Mouse (Mus musculus) CH12.LX (cell line): ENCODE results near the gene Galnt14. TPM values are rescaled to one million over a fixed set of nuclear protein-coding genes. Genes with fewer than 3 reads are reported as not detected.

Experiments
- DNase-seq: peaks from one replicate; pipeline ENCODE4 v3.0.0-alpha.2; 2013; ENCODE audit errors: extremely low read depth
- H3K27ac ChIP-seq: 2 replicates; pipeline ENCODE4 v1.5.1; 2012; ENCODE audit warnings: low read depth, mild to moderate bottlenecking, control low read depth, moderate library complexity; ENCODE audit not compliant: insufficient read depth
- H3K27me3 ChIP-seq: replicated peaks from 2 replicates; pipeline ENCODE3; 2012; ENCODE audit warnings: inconsistent platforms
- H3K36me3 ChIP-seq, 2 experiments: replicated peaks in 1 of 2; 2 replicates each; pipeline versions ENCODE3 to v1.6.1; 2012; ENCODE audit warnings: inconsistent platforms in 1 of 2, low read length in 1 of 2, mild to moderate bottlenecking in 1 of 2, mixed read lengths in 1 of 2, moderate library complexity in 1 of 2; ENCODE audit not compliant: control insufficient read depth in 1 of 2, insufficient read depth in 1 of 2
- H3K4me1 ChIP-seq, 2 experiments: 2 replicates each; pipeline ENCODE4 v1.6.1; 2012; ENCODE audit warnings: inconsistent platforms in 1 of 2, moderate library complexity in 1 of 2; ENCODE audit not compliant: insufficient read depth in 2 of 2, control insufficient read depth in 1 of 2
- H3K4me2 ChIP-seq: 2 replicates; pipeline ENCODE4 v1.6.1; 2012; ENCODE audit warnings: low read depth, mild to moderate bottlenecking, control low read depth; ENCODE audit not compliant: poor library complexity, insufficient read depth, severe bottlenecking
- H3K4me3 ChIP-seq, 3 experiments: fragments of 150-350 bp in 1 of 3; sonication (generic) in 1 of 3; replicated peaks in 1 of 3; 2 replicates each; pipeline versions ENCODE3 to v1.5.1; 2011 to 2012; ENCODE audit warnings: low read depth in 2 of 3, low read length in 2 of 3, mild to moderate bottlenecking in 2 of 3, moderate library complexity in 2 of 3, control low read depth in 1 of 3, improper control_type of control experiment in 1 of 3, inconsistent platforms in 1 of 3, mixed read lengths in 1 of 3; ENCODE audit not compliant: poor library complexity in 1 of 3
- H3K79me2 ChIP-seq: replicated peaks from 2 replicates; pipeline ENCODE4 v1.6.1; 2012; ENCODE audit warnings: mild to moderate bottlenecking, moderate library complexity; ENCODE audit not compliant: control insufficient read depth, poor library complexity, insufficient read depth, severe bottlenecking; ENCODE audit errors: extremely low read depth
- H3K9ac ChIP-seq: 2 replicates; pipeline ENCODE4 v1.6.1; 2012; ENCODE audit warnings: low read depth, mild to moderate bottlenecking, control low read depth, moderate library complexity; ENCODE audit not compliant: insufficient read depth
- H3K9me3 ChIP-seq: replicated peaks from 2 replicates; pipeline ENCODE3; 2012; ENCODE audit warnings: low read length, inconsistent platforms, mixed read lengths
- BHLHE40 ChIP-seq: IDR thresholded peaks from 2 replicates; pipeline ENCODE4 v1.6.1; 2011; ENCODE audit warnings: mild to moderate bottlenecking, low read depth, low read length, improper control_type of control experiment
- CHD1 ChIP-seq: IDR thresholded peaks from 2 replicates; pipeline ENCODE4 v1.6.1; 2012; ENCODE audit warnings: low read depth, low read length, improper control_type of control experiment, inconsistent platforms
- CHD2 ChIP-seq: IDR thresholded peaks from 2 replicates; pipeline ENCODE4 v1.6.1; 2011; ENCODE audit warnings: low read length, improper control_type of control experiment
- CTCF ChIP-seq, 2 experiments: IDR thresholded peaks in 1 of 2; conservative IDR thresholded peaks in 1 of 2; 2 replicates each; pipeline ENCODE4 v1.5.1; 2011 to 2012; ENCODE audit warnings: low read depth in 2 of 2, low read length in 2 of 2, improper control_type of control experiment in 1 of 2, inconsistent platforms in 1 of 2, mild to moderate bottlenecking in 1 of 2, moderate library complexity in 1 of 2
- E2F4 ChIP-seq: IDR thresholded peaks from 2 replicates; pipeline ENCODE4 v1.6.1; 2011; ENCODE audit warnings: low read depth, low read length, improper control_type of control experiment; ENCODE audit not compliant: insufficient replicate concordance
- ELF1 ChIP-seq: IDR thresholded peaks from 2 replicates; pipeline ENCODE4 v1.6.1; 2014; ENCODE audit warnings: low read depth, mild to moderate bottlenecking, inconsistent platforms, low read length, improper control_type of control experiment
- EP300 ChIP-seq: IDR thresholded peaks from 2 replicates; pipeline ENCODE4 v1.6.1; 2011; ENCODE audit warnings: low read length, improper control_type of control experiment
- ETS1 ChIP-seq: conservative IDR thresholded peaks from 2 replicates; pipeline ENCODE4 v1.6.1; 2012; ENCODE audit warnings: low read depth, mild to moderate bottlenecking, inconsistent platforms, low read length, improper control_type of control experiment, moderate library complexity
- HCFC1 ChIP-seq: IDR thresholded peaks from 2 replicates; pipeline ENCODE4 v1.6.1; 2012; ENCODE audit warnings: low read depth, mild to moderate bottlenecking, inconsistent platforms, low read length, improper control_type of control experiment
- IRF4 ChIP-seq: IDR thresholded peaks from 2 replicates; pipeline ENCODE4 v1.6.1; 2014; ENCODE audit warnings: low read depth, mild to moderate bottlenecking, inconsistent platforms, low read length, improper control_type of control experiment
- JUN ChIP-seq: IDR thresholded peaks from 2 replicates; pipeline ENCODE4 v1.6.1; 2011; ENCODE audit warnings: low read depth, mild to moderate bottlenecking, low read length, improper control_type of control experiment, moderate library complexity; ENCODE audit not compliant: insufficient read depth
- JUND ChIP-seq: conservative IDR thresholded peaks from 2 replicates; pipeline ENCODE4 v1.6.1; 2011; ENCODE audit warnings: low read depth, low read length, improper control_type of control experiment
- MAFK ChIP-seq: IDR thresholded peaks from 2 replicates; pipeline ENCODE4 v1.6.1; 2011; ENCODE audit warnings: low read length, improper control_type of control experiment; ENCODE audit not compliant: insufficient replicate concordance
- MAX ChIP-seq: IDR thresholded peaks from 2 replicates; pipeline ENCODE4 v1.6.1; 2011; ENCODE audit warnings: low read length, improper control_type of control experiment
- MAZ ChIP-seq: IDR thresholded peaks from 2 replicates; pipeline ENCODE4 v1.6.1; 2012; ENCODE audit warnings: low read depth, mild to moderate bottlenecking, inconsistent platforms, low read length, improper control_type of control experiment, moderate library complexity
- MEF2A ChIP-seq: IDR thresholded peaks from 2 replicates; pipeline ENCODE4 v1.6.1; 2014; ENCODE audit warnings: low read depth, mild to moderate bottlenecking, inconsistent platforms, low read length, improper control_type of control experiment, borderline replicate concordance
- MXI1 ChIP-seq: IDR thresholded peaks from 2 replicates; pipeline ENCODE4 v1.6.1; 2011; ENCODE audit warnings: mild to moderate bottlenecking, low read depth, low read length, improper control_type of control experiment
- MYC ChIP-seq: IDR thresholded peaks from 2 replicates; pipeline ENCODE4 v1.6.1; 2011; ENCODE audit warnings: low read depth, mild to moderate bottlenecking, improper control_type of control experiment, low read length
- NELFE ChIP-seq: IDR thresholded peaks from 2 replicates; pipeline ENCODE4 v1.6.1; 2011; ENCODE audit warnings: low read depth, low read length, improper control_type of control experiment
- NRF1 ChIP-seq: IDR thresholded peaks from 2 replicates; pipeline ENCODE4 v1.6.1; 2014; ENCODE audit warnings: low read depth, mild to moderate bottlenecking, inconsistent platforms, low read length, improper control_type of control experiment, moderate library complexity
- PAX5 ChIP-seq: IDR thresholded peaks from 2 replicates; pipeline ENCODE4 v1.6.1; 2012; ENCODE audit warnings: low read length, inconsistent platforms, mixed read lengths
- POLR2AphosphoS2 ChIP-seq: IDR thresholded peaks from 2 replicates; pipeline ENCODE4 v1.6.1; 2011; ENCODE audit warnings: low read depth, low read length, improper control_type of control experiment
- RCOR1 ChIP-seq: conservative IDR thresholded peaks from 2 replicates; pipeline ENCODE4 v1.6.1; 2012; ENCODE audit warnings: low read depth, mild to moderate bottlenecking, inconsistent platforms, low read length, improper control_type of control experiment
- TBP ChIP-seq: conservative IDR thresholded peaks from 2 replicates; pipeline ENCODE4 v1.6.1; 2011; ENCODE audit warnings: low read depth, low read length, improper control_type of control experiment
- TCF12 ChIP-seq: IDR thresholded peaks from 2 replicates; pipeline ENCODE4 v1.6.1; 2014; ENCODE audit warnings: low read depth, mild to moderate bottlenecking, inconsistent platforms, low read length, improper control_type of control experiment
- UBTF ChIP-seq: IDR thresholded peaks from 2 replicates; pipeline ENCODE4 v1.6.1; 2012; ENCODE audit warnings: low read depth, mild to moderate bottlenecking, inconsistent platforms, low read length, improper control_type of control experiment, moderate library complexity
- USF2 ChIP-seq: conservative IDR thresholded peaks from 2 replicates; pipeline ENCODE4 v1.6.1; 2011; ENCODE audit warnings: low read depth, low read length, improper control_type of control experiment
- ZKSCAN1 ChIP-seq: IDR thresholded peaks from 2 replicates; pipeline ENCODE4 v1.6.1; 2012; ENCODE audit warnings: low read depth, inconsistent platforms, low read length, improper control_type of control experiment, borderline replicate concordance
- ZNF384 ChIP-seq: IDR thresholded peaks from 2 replicates; pipeline ENCODE4 v1.6.1; 2012; ENCODE audit warnings: low read depth, low read length, improper control_type of control experiment, inconsistent platforms
- dilution Hi-C: fragments of 300-500 bp; cut with MboI; formaldehyde crosslinking; loops from 2 replicates; pipeline ENCODE4 v1.14.3; 2020; ENCODE audit warnings: low sequenced_read_pairs; ENCODE audit not compliant: extremely low pct_unique_long_range_greater_than_20kb, extremely low pct_ligation_motif_present
- in situ Hi-C: fragments of 300-500 bp; cut with MboI; formaldehyde crosslinking; loops from 3 replicates; pipeline ENCODE4 v1.14.3; 2019; ENCODE audit warnings: low sequenced_read_pairs, low pct_ligation_motif_present, low pct_unique_long_range_greater_than_20kb, mixed read lengths
- polyA plus RNA-seq: library from polyadenylated mRNA; unstranded; fragments of >175 nt; gene quantifications from 2 replicates; pipeline ENCODE4 v1.2.1, GENCODE M21; 2012; ENCODE audit warnings: low read depth; ENCODE audit not compliant: insufficient read length
- total RNA-seq, 2 experiments: library from RNA; depleted of rRNA; stranded (reverse); fragments of 300-350 nt in 1 of 2; fragments of >200 nt in 1 of 2; gene quantifications; 2 replicates each; pipeline ENCODE4 v1.2.3; 2012 to 2014

Gene Galnt14
- total and polyA plus RNA-seq, 3 experiments, result 1.0 to 5.8 (median 2.4) TPM

DNA sequence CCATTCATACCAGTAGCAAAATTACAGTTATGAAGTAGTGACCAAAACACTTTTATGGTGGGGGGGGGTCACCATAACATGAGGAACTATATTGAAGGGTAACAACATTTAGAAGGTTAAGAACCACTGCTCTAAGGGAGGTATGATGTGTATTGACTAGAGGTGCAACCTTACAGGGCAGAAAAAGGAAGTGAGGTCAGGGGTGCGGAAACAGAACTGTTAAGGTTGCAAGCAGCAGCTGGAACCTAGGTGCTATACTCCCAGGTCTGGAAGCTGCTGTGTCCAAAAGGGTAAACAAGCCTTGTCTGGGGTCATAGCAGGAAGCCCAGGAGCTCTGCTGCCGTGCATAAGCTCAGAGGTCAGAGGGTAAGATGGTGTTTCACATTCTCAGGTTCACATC is 162.8 kb downstream of the Galnt14 start:
- Histone ChIP-seq H3K9me3 (no peaks in the 10 kb centered on the region), H3K79me2 (no peaks in the 10 kb centered on the region), H3K27ac (no peak overlapping the region), H3K4me2 (no peak overlapping the region), H3K27me3 (no peaks in the 10 kb centered on the region), H3K4me3 (no peak overlapping the region), H3K9ac (no peak overlapping the region), H3K36me3 (no peaks in the 10 kb centered on the region), H3K4me1 (peaks cover 5 to 12% of the 10 kb centered on the region in 2 experiments; a peak in 3 of 4 replicates)
- TF ChIP-seq JUND (no peak), POLR2AphosphoS2 (no peak), MYC (no peak), NELFE (no peak), MXI1 (no peak), MAX (no peak), CHD1 (no peak), MEF2A (no peak), E2F4 (no peak), RCOR1 (no peak), CTCF (conservative IDR thresholded peaks at IDR 0.05 in 1 of 2, IDR thresholded peaks at IDR 0.05 in 1 of 2; ENCODE audit: low read depth in 2 of 2, low read length in 2 of 2) (no peak), NRF1 (no peak), ELF1 (no peak), JUN (no peak), ETS1 (no peak), ZKSCAN1 (no peak), TCF12 (no peak)
- dilution Hi-C loops, result no loop called here
- in situ Hi-C loops, result no loop called here
- DNase-seq, result no peak

- Histone ChIP-seq H3K27ac (no peak overlapping the region), H3K27me3 (no peaks in the 10 kb centered on the region), H3K4me3 (no peak overlapping the region), H3K4me2 (no peak overlapping the region), H3K36me3 (no peaks in the 10 kb centered on the region), H3K9me3 (no peaks in the 10 kb centered on the region), H3K9ac (no peak overlapping the region), H3K4me1 (peaks cover 0 to 16% of the 10 kb centered on the region in 2 experiments; a peak in 3 of 4 replicates), H3K79me2 (no peaks in the 10 kb centered on the region)
- TF ChIP-seq CHD1 (no peak), HCFC1 (no peak), PAX5 (no peak), USF2 (no peak), BHLHE40 (no peak), ZNF384 (no peak), ETS1 (no peak), NELFE (no peak), MAZ (no peak), ZKSCAN1 (no peak), TBP (no peak), UBTF (no peak), CHD2 (no peak), IRF4 (no peak), POLR2AphosphoS2 (no peak), JUND (no peak), JUN (no peak), EP300 (no peak), MAX (no peak), MAFK (no peak)
- no peak for DNase-seq
- dilution Hi-C loops (no loop called here), in situ Hi-C loops (no loop called here)
Observed at GRCm38 (mm10) chr17:73541911-73542310, 168.3 kb downstream of the Galnt14 start.
